Mouse (Mus musculus) cerebellum, postnatal 10 days (tissue): ENCODE measurements around the gene Chst13.

Experiments used
- DNase-seq, 2 experiments: peaks; one replicate each; pipeline ENCODE4 v3.0.0; 2021; ENCODE audit warnings: mixed read lengths in 2 of 2

Chst13 gene

DNA sequence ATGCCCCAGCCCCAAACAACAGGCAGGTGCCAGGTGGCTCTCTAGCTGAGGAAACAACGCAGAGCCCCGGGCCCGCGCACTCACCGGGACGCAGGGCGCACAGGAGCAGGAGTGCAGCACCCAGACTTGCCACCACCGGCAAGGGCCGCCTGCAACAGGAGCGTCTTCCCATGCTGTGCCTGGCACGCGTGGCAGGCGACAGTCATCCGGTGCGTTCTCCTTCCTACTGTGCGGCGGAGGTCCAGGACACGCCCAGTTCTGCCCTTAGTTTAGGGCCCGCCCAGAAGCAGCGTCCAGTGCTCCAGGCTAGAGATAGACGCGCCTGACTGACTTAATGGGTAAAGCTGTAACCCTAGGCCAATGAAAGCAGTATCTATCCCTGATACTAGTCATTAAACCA lies at the start of gene Chst13:
TSS of gene Chst13 (minus strand) at position 195 of the 400 bp plus-strand sequence.
- DNase-seq = peak; percentile 32 to 56

DNA sequence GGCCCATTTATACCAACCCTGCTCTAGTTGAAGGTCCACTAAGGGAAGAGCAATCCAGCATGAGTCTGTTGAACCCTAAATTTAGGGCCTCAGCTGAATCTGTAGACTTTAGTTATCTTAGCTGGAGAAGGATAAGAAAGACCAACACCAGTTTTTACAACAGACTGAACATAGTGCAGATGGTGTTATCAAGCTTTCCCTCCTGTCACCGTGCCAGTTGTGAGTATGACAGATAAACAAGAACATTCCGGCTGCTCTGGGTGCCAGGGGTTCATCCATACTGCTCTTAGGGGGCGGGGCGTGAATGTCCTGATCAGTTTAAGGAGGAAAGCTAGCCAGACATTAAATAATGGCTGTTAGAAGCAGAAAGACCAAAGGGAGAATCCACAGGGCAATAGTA lies 49.7 kb upstream of the Chst13 start:
- DNase-seq = peak in 1 of 2 experiments; percentile 25

DNA sequence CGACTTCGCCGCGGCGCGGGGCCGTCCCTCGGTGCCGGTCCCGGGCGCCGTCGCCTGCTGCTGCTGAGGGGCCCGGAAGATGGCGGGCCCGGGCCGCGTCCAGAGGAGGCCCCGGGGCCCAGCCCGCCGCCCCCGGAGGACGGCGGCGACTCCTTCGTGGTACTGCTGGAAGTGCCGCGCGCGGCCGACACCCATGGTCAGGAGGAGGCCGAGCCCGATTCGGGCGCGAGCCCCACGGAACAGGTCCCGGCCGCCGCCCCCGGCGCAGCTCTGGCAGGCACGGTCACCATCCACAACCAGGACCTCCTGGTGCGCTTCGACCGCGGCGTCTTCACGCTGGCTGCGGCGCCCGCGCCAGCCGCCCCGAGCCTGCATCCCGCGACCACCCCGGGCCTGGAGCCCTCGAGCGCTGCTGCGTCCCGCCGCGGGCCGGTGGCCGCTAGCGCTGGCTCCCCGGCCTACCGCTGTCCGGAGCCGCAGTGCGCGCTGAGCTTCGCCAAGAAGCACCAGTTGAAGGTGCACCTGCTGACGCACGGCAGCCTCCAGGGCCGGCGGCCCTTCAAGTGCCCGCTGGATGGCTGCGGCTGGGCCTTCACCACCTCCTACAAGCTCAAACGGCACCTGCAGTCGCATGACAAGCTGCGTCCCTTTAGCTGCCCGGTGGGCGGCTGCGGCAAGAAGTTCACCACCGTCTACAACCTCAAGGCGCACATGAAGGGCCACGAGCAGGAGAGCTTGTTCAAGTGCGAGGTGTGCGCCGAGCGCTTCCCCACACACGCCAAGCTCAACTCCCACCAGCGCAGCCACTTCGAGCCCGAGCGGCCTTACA lies 45.0 kb upstream of the Chst13 start:
- peak; percentile 69 to 72 for DNase-seq

DNA sequence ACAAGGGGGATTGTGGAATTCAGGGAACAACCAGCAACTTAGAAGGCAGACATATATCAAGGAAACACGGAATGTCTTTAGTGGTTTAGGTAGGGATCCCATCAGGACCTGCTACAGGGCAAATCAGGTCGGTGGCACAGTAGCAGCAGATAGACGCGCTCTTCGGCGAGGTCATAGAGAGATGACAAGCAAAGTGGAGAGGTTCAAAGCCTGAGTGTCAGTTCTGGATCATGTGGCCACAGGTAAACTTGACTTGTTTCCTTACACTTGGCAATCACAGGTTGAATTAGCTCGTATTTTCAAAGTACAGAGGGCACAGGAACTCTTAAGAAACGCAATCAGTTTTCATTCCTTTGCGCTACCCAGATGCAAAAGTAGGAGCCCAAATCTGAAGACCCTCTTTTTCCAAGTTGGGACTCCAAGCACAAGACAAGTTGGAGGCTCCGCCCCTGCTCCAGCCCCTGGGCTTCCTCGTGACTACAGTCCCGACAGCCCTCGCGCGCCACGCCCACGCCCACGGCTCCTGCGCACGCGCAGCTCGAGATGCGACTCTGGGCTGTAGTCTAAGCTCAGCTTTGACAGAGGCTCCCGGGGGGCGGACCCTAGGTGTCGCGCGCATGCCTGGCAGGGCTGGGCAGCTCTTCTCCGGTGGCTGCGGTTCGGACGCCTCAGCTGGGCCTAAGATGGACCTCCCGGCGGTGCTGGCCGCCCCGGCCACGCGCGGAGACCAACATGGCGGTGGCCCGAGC lies 44.2 kb upstream of the Chst13 start, which contains the start of gene Zxdc:
TSS of gene Zxdc (plus strand) at position 517 of the 749 bp plus-strand sequence.
- peak; percentile 99 to 100 for DNase-seq

DNA sequence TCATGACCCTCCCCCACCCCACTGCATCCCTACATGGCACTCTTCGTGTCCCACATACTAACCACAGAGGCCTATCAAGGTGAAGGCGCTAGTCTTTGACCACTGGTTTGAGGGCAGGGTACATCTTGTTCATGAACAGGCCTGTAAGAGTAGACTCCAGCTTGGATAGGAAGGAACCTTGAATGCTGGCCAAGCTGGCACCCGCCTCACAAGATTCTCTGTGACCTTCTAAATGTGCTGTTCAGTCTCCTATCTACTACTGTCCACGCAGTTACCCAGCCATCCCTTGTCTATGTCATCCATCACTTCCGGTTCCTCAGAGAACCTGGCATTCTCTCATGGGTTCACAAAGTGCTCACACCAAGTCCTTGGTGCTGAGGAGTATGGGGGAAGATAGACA lies 38.3 kb upstream of the Chst13 start:
- peak in 1 of 2 experiments; percentile 15 for DNase-seq

DNA sequence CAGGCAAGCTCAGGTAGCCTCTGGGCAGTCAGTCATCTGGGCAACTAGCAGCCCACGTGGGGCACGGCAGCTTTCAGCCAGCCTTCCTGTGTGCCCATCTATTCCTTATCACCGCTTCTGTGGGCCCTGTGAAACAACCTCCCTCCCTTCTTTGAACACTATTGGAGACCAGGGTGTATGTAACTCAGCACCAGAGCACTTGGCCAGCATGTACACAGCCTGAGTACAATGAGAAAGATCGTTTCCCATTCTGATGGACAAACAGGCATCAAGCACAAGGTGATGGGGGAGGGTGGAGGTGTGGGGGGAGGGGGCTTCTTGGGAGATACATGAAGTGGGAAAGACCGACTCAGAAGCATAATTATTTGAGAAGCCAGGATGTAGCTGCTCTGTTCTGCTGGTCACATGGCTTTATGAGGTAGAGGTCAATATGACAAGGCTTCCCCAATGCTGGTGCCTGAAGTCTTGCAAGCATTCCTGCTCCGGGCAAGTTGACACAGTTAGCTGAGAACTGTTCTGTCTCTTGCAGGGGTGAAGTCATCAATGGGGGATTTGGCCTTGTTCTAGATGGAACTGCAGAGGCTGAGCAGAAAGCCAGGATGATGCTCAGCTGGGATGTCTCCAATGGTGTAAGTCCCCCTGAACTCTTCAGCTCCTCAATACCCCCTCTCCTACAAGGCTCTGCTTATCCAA lies 36.1 kb upstream of the Chst13 start:
- DNase-seq = peak in 1 of 2 experiments; percentile 16

DNA sequence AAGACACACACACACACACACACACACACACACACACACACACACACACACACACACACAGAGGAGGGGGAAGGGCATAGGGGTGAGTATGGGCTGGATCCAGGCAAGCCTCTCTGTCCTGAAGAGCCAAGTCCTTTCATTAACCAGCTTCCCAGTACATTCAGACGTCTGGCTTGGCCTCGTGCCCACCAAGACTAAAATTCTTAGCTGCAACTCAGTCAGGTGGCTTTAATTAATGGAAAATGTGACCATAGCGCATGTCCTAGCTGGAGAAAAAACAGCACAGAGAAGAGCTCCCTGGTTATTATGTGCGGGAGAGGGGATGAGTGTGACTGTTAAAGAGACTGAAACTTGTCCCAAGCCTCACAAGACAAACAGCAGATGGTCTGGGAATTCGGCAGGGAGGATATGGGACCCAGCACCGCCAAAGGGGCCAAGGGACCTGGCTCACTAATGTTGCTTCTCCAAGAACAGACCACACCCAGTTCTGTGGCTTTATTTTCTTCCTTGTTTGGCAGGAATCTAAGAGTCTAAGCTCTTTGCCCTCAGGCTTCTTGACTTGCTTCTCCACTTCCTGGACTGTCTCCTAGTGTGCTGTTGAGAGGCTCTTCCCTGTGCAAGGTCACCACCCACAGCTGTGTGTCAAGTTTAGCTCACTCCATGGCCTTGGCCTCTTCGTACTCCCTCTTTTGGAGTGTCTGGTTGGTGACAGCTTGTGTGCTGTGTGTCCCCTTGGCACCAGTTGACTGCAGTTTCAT lies 35.2 kb upstream of the Chst13 start:
- peak; percentile 61 to 70 for DNase-seq

DNA sequence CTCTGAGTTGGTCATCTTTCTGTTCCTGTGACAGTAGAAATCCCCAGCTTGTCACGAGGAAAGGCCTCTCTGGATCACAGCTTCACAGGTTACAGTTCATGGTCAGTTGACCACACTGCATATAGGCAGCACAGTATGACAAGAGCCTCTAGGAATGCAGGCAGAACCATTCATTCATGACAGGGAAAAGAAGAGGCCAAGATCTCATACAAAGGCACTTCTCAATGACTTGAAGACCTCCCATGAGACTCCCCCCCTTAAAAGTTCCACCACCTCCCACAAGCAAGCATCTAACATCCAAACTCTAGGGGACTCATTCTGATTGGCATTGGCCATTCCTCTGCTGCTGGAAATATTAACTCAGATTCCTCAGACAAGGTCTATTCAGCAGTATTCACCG lies 34.5 kb upstream of the Chst13 start:
- DNase-seq = no peak

DNA sequence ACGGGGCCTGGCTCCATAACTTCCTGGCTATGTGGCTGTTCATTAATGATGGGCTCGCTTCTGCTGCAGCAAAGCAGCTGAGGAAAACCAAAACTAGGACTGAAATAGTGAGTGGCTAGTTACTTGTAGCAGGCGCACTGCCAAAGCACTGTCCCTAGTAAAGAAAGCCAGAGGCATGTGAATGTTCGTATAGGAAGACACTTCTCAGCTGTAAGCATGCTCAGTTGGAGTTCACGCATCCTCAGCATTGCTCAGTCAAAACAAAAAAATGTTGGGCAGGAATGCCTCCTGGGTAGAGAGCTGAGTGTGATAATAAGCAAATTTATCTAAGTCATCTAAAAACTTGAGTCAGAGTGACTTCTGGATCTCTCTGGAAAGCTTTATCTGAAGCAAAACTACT lies 33.2 kb upstream of the Chst13 start:
- no peak for DNase-seq

DNA sequence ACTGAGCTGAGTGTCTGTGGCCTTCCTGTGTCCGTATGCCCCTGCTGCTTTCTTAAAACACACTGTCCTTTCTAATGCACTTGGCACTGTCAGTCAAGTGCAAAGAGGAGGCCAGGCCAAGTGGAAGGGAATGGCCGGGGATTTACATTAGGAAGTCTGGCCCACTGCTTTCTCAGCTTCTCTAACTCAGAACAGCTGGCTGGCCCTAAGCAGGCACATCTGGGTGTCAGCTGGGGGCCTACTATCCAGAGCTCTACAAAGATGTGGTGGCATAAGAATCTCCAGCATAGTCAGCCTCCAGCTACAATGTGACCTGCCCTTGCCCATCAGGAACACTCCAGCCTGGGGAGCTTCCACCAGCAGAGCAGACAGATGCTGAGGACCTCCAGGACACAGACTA lies 25.0 kb upstream of the Chst13 start:
- DNase-seq = no peak

DNA sequence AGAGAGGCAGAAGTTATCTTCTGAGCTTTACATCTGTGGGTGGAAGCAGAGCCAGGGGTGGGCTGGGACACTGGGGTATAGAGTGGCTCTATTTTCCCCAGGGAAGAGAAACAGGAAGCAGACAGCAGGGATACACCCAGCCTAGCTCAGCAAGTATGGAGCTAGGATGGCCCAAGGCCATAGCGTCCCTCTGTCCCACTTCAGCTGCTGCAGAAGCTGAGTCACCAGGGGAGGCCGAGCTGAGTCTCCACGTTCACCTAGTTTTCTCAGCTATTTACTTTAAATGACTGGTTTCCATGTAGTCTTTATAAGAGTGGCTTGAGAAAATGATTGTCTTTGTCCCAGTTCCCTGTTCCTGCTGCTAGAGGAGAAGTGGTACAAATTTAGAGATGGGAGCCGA lies 23.5 kb upstream of the Chst13 start:
- no peak for DNase-seq

DNA sequence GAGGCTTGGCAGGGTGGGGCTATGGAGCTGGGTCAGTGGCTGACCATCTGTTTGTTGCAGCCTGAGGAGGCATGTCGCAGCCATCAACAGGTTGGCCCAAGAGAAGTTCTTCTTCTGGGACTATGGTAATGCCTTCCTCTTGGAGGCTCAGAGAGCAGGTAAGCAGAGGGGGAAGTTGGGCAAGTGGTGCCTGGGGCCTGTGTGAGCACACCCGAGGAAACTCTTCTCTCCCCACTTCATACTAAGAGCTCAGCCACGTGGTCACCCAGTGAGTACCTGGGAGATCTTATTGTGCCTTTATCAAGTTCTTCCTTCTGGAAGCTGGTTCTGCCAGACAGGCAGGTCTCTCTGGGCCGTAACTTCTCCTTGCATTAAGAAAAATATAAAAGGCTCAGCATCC lies 22.2 kb upstream of the Chst13 start:
- DNase-seq = no peak

DNA sequence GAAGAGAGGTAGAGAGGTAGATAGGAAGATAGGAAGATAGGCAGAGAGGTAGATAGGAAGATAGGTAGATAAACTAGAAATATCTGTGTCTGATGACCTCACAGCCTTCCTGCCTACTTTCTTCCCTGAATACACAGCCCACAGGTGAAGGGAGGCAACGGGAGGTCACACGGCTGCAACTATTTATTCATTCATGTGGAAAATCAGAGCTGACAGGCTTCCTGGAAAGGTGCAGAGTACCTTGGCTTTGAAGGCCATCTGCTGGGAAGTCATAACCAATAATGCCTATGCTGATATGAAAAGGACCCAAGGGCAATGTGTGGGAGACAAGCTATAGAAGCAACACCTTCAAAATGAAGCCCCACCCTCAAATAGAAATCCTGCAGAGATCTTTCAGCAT lies 17.4 kb upstream of the Chst13 start:
- peak; percentile 58 to 59 for DNase-seq

DNA sequence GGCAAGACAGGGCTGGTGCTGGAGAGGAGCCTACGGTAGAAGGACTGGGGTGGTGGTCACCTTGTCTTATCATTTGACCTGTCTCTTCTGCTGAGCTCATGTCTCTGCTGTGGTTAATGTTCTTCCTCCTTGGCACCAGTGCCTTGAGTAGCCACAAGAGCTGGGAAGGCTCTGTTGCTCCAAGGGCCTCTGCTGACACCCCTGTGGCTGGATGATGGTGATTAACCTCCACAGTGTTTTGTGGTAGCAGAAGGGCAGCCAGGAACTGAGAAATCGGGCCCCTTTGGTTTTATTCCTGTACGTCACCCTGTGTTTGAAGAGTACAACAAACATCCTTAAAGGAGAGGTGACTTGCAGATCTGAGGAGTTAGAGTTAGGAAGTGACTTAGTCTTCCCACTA lies 9.3 kb upstream of the Chst13 start:
- DNase-seq = no peak

DNA sequence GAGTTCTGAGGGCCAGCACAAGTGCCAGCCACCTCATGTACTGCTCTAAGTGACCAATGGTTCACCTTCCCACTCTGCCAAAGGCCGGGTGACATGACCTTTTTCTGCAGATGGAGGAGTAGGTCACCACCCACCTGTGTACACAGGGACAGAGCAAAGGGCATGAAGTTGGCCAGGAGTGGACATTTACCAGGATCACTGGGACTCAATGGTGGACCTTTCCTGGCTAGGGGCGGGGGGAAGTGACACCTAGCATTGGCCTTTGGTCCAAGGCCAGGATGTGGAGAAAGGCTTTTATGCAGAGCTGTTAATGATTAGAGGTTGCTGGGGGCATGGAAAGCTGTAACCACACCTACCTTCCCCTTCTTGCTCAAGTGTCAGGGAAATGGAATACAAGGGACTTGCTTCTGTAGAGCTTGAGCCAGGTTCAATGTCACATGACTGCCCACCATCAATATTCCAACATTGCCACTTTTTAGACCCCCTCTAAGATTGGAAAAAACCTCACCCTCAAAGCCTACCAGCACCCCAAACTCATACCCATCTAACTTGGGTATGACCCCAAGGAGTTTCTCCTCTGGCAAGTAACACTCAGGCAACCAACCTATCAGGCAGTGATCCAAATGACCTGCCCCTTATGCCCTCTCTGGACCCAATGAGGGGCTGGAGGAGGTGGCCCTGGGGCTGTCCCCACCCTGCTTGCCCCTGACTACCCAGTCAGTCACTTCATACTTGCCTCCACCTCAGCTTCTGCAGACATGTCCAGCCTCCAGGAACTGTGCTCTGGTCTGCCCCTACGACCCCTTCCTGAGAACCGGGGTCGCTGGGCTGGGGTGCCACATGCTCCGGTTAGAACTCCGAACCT lies 7.8 kb upstream of the Chst13 start, which contains the start of gene Uroc1:
TSS of gene Uroc1 (plus strand) at position 724 of the 865 bp plus-strand sequence.
- no peak for DNase-seq

DNA sequence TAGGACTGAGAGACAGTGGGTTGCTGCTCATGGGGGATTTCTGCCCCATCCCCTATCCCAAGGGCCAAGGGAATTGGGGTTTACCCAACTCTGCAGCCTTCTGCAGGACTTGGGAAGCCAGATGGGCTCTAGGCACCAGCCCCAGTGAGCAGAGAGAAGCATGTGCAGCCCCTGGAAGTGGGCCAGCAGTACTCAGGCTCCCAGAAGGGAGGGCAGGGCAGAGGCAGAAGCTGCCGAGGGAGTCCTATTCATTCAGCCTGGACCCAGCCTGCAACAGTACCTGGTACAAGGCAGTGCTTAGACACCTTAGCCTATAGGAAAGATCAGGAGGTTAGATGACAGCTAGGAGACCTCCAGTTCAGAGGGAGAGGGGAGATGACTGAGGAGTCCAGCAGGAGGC lies 5.0 kb upstream of the Chst13 start:
- DNase-seq = peak; percentile 90 to 93

DNA sequence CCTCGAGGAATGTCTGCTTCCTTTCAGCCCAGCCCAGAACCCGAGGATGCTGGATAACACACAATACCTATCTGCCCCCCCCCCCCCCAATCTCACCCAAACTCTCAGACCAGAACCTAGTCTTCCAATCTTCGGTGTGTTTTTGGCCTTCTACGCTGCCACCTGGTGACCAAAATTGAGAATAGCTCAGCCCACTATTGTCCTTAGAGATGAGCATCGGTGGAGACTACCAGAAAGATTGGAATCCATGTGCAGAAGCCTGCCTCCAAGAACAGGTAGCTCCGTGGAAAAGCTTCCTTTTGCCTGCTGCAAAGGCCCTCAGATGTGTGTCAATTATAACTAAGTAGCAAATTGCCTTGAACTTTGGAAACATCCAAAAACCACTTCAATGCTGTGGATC lies 2.7 kb upstream of the Chst13 start:
- DNase-seq = peak; percentile 66 to 74

DNA sequence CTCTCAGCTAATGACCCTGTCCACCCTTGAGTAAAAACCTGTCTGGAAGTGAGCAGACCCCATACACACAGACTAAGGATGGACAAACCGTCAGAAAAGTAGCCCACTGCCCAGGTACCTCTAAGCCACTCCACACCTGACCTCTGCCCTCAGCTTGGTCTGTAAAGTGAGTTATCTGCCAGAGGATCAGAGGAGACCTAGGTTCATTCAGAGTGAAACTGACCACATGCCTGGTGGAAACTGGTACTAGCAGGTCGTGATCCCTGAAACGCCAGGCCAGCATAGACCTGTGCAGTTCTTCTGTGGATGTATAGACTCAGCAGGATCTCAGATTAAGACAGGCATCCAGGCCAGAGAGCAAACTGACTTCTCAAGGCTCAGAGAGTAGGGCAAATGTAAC lies 522 bp downstream of the Chst13 start:
- no peak for DNase-seq

DNA sequence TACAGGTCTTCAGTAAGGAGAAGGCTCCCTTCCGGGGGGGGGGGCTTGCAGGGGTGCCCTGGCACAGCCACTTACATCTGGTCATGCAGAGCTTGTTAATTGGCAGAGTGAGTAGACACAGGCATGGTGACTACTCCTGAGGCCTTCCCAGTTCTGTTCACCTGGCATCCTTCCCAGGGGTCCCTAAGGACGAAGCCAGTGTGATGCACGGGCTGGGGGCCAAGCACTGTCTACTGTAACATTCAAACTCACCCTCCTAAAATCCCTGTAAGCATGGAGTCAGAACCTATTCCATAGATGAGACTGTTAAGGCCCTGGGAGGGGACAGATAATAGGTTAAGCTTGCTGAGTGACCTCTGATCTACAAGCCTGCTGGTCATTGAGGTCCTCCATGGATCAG lies 959 bp downstream of the Chst13 start:
- peak; percentile 72 to 88 for DNase-seq

DNA sequence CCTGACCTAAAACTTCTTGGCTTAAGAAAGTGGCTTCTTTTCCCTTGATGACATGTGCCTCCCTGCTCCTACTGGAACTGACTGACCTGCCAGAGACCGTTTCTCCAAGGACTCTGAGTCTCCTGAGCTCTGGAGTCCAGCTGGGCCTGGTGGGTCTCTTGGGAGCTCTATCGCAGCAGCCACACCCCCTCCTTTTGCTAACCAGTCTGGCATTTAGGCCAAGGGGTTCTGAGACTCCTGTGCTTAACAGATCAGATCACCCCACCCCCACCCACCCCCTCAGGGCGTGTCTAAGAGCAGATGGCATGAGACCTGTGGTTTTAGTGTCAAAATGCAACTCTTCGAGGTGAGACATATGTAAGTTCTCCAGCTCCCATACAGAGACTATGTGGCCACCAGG lies 3.2 kb downstream of the Chst13 start:
- DNase-seq = no peak

DNA sequence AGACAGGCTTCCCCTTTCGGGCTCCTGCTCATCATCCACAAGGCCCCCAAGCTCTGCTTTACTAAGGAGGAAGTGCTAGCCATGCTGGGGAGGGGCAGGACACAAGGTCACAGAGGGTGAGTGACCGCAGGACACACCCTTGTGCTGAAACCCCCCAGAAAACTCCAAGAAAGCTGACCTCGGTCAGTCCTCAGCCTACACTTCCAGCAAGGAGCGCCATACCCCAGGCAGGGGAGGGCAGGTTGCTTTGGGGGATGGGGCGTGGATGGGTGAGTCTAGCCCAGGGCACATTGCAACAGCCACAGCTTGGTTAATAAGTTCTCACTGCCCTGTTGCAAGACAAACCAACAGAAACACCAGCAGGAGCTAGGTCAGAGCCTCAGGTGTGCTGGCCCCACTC lies 4.6 kb downstream of the Chst13 start:
- DNase-seq = no peak
